Mouse (Mus musculus): ENCODE data around the gene Tnrc6c.
"Not testable (repeated sequence)": the region's sequence is repeated elsewhere in the genome, so short reads cannot be mapped to it uniquely, and the experiment has no call there.

Gene Tnrc6c

GRCm38 (mm10) chr11:117770407-117770806 is 116.3 kb downstream of the Tnrc6c start:
- no peak for DNase-seq (ENCODE audit: low spot score)

- DNase-seq (ENCODE audit: low spot score), result no peak
Measured at GRCm38 (mm10) chr11:117772352-117772751, 118.3 kb downstream of the Tnrc6c start.

DNA sequence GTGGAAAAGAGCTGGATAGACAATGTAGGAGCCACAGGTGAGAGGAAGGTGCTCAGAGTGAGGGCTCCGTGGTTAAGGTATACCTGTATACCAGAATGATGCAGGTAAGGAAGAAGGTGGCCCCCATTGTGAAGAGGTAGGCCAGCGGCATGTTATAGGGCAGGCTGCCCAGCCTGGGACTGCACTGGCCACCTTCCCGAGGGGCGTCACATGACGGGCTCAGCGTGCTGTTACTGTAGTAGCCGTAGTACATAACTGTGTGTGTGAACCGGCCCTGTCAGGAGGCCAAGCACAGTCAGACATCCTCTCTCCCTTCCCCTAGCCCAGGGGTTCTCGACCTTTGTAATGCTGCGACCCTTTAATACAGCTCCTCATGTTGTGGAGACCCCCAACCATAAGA is 120.8 kb downstream of the Tnrc6c start:
- no peak for DNase-seq (ENCODE audit: low spot score)

- DNase-seq (ENCODE audit: low spot score), result no peak
Measured at GRCm38 (mm10) chr11:117775540-117775939, 121.5 kb downstream of the Tnrc6c start.

GRCm38 (mm10) chr11:117776085-117776792 is 122.2 kb downstream of the Tnrc6c start:
- no peak for DNase-seq (ENCODE audit: low spot score)

GRCm38 (mm10) chr11:117777111-117777510 is 123.0 kb downstream of the Tnrc6c start:
- no peak for DNase-seq (ENCODE audit: low spot score)

- no peak for DNase-seq (ENCODE audit: low spot score)
Measured at GRCm38 (mm10) chr11:117778031-117778430, 123.9 kb downstream of the Tnrc6c start.

- peak; percentile 42 for DNase-seq (ENCODE audit: low spot score)
Measured at GRCm38 (mm10) chr11:117778851-117779433, 124.9 kb downstream of the Tnrc6c start.

GRCm38 (mm10) chr11:117779434-117780198 is 125.5 kb downstream of the Tnrc6c start:
- DNase-seq (ENCODE audit: low spot score), result peak; percentile 84

- DNase-seq (ENCODE audit: low spot score), result no peak
Measured at GRCm38 (mm10) chr11:117780199-117780515, 126.1 kb downstream of the Tnrc6c start.

DNA sequence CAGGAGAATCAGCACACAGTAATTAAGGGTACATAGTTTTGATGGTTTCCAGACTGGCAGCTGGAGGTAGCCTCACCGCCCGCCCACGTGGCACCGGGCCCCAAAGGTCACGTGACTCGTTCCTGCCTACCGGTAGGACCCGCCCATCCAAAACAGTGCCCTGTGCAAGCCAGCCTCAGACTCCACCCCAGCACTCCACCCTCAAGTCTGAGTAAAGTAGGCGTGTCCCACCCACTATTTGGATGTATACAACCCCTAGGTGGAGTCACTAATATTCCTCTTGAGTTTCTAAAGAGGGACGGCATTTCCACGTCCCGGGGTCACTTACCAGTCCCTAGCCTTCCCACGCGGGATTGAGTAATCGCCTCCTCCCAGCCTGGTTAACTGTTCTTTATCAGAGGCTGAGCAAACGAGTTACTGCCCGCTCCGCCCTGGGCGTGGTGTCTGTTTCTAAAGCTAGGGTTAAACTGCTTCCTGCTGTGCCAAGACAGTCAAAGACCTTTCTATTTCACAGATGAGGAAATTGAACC is 126.6 kb downstream of the Tnrc6c start:
- peak; percentile 93 for DNase-seq (ENCODE audit: low spot score)

GRCm38 (mm10) chr11:117781199-117781821 is 127.2 kb downstream of the Tnrc6c start:
- DNase-seq (ENCODE audit: low spot score), result no peak

DNA sequence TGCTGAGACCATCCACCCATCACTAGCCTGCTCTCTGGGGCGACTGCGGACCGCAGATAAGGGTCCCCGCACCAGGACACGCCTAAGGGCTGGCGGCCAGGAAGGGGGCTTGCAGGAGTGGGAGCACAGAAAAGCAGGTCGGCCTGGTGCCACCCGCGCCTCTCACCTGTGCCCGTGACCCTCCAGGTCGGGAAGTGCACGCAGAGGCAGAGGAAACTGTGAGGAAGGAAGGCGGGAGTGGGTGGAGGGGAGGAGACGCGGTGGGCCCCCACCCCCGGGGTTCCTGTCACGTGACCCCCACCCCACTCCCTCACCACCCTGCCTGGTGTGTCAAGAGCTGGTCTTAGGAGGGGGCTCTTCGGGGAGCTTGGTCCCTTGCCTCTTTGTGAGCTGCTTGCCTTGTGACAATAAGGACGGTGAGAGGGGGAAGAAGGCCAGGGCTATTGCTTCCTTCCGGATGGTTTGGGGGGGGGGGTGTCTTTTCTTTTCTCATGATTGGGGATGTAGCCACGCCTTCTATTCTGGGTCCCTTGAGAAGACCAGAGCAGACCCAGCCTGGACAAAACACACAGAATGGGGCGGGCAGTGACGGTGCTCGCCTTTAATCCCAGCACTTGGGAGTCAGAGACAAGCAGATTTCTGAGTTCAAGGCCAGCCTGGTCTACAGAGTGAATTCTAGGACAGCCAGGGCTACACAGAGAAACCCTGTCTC is 128.1 kb downstream of the Tnrc6c start, which contains the start of the genes Tmc8 and Tmc6:
Gene Tmc8, plus strand, starts transcription at position 84 of the 712 bp plus-strand sequence.
Gene Tmc6, minus strand, starts transcription at position 206 of the 712 bp plus-strand sequence.
- no peak for DNase-seq (ENCODE audit: low spot score)

DNA sequence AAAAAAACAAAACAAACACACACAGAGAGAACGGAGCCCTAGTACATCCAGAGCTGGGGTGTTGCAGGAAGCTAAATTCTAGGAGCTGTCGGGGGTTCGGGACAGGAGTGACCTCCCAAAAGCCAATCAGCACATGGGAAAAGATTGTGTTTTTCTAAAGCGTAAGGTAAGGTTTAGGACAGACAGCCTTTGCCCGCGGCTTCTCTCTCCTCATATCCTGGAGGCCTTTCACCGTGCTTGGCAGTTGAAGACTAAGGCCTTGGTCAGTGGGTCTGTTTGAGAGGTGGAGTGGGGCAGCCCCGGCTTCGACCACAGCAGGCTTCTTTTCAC is 128.6 kb downstream of the Tnrc6c start:
- no peak for DNase-seq (ENCODE audit: low spot score)

DNA sequence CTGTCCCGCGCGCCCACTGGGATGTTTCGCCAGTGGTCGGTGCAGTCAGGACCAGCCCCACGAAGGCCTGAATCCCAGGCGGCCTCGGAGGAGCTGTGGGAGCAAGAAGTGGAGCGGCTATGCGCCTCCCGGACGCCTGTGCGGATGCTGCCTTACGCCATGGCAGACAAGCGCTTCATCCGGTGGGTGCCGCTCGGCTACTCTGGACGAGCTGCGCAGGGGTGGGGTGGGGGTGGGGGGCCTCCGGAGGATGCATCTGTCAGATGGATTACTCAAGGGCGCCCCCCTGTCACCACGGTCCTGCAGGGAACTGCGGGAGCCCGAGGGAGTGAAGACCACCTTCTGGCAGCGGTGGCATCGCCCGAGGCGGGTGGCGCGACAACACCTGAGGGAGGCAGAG is 129.0 kb downstream of the Tnrc6c start:
- DNase-seq (ENCODE audit: low spot score), result peak; percentile 75

GRCm38 (mm10) chr11:117783683-117784309 is 129.7 kb downstream of the Tnrc6c start:
- DNase-seq (ENCODE audit: low spot score), result peak; percentile 38

DNA sequence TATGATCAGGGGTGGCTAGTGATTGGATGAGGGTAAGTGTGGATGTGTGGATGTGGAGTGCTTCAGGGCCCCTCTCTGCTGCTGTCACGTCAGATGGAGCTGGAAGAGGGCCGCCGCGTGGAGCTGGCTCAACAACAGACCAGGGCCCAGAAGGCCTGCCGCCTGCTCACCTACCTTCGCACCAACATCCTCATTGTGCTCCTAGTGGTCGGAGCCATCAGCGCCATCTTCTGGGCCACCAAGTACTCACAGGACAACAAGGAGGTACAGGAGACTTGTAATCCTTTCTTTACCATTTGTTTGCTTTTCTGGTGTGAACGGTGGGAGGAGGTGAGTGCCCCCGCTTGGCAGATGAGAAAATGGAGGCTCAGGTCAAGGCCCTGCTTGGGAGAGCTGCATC is 132.2 kb downstream of the Tnrc6c start:
- peak; percentile 90 for DNase-seq (ENCODE audit: low spot score)

DNA sequence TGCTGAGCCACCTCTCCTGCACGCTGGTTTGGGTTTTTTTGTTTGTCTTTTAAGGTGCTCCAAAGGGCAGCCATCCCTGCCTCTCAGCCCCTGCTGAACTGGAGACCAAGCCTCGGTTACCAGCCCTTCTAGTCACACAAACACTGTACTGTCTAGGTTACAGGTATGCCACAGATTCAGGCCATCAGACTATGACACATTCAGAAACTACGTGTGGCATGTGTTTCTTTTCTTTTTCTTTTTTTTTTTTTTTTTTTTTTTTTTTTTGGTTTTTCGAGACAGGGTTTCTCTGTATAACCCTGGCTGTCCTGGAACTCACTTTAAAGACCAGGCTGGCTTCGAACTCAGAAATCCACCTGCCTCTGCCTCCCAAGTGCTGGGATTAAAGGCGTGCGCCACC is 134.4 kb downstream of the Tnrc6c start:
- not testable (repeated sequence) for DNase-seq (ENCODE audit: low spot score)

GRCm38 (mm10) chr11:117790286-117790685 is 136.2 kb downstream of the Tnrc6c start:
- peak; percentile 83 for DNase-seq (ENCODE audit: low spot score)

DNA sequence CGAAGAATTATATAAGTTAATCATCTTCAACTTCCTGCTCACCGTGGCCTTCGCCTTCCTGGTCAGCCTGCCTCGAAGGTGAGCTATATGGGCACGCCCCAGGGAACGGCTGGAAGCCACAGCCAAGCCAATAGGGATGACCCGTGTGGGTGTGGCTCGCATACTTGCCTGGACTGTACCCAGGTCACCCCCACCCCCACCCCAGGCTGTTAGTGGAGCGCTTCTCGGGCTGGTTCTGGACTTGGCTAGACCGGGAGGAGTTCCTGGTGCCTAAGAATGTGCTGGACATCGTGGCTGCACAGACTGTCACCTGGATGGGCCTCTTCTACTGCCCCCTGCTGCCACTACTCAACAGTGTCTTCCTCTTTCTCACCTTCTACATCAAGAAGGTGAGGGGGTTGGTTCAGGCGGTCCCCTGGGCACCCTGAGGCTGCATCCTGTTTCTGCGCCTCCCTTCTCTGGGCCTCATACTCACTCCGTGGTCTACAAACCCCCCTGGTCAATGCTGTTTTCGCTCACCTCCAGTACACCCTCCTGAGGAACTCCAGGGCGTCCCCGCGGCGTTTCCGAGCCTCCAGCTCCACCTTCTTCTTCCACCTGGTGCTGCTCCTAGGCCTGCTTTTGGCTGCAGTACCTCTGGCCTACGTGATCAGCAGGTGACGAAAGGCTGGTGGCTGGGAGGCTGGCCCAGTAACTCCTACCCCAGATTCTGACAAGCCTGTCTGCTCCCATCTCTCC is 136.8 kb downstream of the Tnrc6c start:
- DNase-seq (ENCODE audit: low spot score), result peak; percentile 21

DNA sequence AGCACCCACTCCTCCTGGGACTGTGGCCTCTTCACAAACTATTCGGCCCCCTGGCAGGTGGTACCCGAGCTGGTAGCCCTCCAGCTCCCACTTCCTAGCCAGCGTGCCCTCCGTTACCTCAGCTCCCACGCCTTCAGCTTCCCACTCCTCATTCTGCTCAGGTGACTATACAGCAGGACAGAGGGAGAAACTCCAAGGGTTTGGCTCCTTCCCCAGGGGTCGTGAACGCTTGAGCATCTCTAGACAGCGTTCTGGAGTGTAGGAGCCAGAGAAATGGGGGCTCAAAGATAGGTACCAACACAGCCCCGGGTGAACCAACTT is 137.3 kb downstream of the Tnrc6c start:
- no peak for DNase-seq (ENCODE audit: low spot score)

All from embryo, embryonic 10 days (tissue).